Mouse (Mus musculus): ENCODE results near the gene E2f3.

E2f3 gene

DNA sequence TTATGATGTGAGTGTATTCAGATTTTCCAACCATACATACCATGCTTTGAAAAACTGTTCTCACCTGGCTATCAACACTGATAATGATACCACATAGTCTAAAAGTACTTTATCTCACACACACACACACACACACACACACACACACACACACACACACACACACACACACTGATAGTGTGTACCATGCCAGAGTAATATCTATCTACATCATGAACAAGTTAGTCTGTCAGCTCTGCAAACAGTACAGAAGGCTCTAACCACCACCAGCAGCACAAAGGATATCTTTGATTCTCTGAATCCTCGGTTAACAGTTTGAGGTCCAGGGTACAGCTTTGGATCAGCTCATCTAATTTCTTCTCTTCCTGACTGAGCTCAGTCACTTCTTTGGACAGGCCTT, 69.3 kb downstream of the E2f3 start:
- DNase-seq (ENCODE audit: low spot score) = no peak

DNA sequence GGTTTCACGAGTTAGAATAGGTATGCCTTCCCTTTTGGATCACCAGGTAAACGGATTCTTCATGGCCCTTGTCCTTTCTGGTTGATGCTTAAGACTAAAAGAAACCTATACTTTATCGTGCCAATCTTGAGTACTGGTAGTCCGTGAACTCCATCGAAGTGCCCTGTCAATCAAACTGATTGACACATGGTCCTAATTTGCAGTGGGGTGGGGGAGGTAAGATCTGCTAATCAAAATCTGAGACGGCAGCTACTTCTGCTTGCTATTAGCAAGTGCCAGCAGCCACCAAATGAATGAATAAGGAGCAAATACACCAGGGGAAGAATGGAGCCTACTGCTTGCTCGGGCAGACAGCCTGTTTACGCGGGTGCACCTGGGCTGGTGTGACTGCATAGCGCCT, 72.3 kb downstream of the E2f3 start:
- DNase-seq (ENCODE audit: low spot score) = no peak

DNA sequence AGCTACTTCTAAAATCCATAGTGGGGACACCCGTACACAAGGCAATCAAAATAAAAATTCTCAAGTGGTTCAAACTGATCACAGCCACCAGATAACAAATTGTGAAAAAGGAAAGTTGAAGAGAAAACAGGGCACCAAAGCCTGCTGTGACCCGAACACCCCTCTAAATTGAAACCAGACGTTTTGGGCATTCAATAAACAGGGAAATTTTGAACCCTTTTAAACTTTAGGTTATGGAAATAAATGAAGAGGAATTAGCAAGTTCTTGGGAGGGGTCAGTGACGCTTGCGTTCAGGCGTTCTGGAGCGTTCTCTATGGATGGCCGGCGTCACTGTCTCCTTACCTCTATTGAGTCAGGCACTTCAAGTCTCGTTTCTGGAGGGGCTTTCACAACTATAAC, 72.8 kb downstream of the E2f3 start:
- no peak for DNase-seq (ENCODE audit: low spot score)

GRCm38 (mm10) chr13:29912251-29912650, 73.6 kb downstream of the E2f3 start:
- DNase-seq (ENCODE audit: low spot score) = no peak

- DNase-seq (ENCODE audit: low spot score) = no peak
These were observed 74.7 kb downstream of the E2f3 start for GRCm38 (mm10) chr13:29911141-29911540.

DNA sequence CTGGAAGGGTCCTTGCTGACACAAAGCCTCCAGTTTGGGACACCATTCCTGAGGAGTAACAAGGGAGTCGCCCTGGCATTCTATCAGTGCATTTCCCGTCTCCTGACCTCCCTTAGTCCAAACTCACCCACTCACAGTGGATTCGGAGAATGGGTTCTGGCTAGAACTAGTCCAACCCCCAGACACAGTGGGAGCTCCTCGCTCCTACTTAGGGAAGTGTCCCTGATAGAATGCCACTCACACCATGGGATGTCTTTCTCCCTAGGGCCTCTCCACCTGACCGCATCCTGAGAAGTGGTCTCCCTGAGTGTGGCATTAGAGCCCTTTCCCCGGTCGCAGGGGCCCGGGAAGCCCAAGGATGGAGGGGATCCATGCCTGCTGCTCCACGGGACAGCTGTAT, 77.4 kb downstream of the E2f3 start:
- DNase-seq (ENCODE audit: low spot score) = no peak

GRCm38 (mm10) chr13:29907995-29908394, 77.9 kb downstream of the E2f3 start:
- DNase-seq (ENCODE audit: low spot score) = no peak

DNA sequence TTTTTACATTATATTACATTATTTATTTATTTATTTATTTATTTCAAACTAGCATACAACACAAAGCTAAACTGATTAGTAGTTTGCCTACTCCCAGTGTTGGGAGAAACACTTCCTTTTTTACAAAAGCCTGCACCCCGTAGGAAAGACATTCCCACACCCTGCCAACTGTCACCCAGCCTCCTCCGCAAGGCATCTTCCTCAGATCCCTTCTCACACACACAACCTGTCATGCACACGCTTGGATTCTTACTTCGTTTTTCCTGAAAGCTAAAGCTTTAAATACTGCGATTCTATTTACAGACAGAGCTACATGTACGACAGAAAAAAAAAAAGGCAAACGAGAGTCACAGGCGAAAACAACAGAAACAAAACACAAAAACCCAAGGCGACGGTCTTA, 79.1 kb downstream of the E2f3 start:
- DNase-seq (ENCODE audit: low spot score) = no peak

DNA sequence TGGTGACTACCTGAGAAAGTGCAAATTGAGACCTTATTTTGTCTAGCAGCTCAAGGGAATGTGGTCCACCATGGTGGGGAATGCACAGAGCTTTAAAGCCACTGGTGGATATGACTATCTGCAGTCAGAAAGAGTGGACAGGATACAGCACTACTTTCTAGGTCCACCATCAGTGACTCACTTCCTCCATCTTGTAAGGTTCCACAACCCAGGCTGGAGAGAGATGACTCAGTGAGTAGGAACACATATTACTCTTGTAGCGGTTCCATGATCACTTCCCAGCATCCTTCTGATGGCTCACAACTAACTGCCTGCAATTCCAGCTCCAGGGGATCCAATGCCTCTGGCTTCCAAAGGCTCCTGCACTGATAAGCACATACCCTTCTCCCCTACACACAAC, 82.5 kb downstream of the E2f3 start:
- DNase-seq (ENCODE audit: low spot score) = no peak

- no peak for DNase-seq (ENCODE audit: low spot score)
These were observed 83.2 kb downstream of the E2f3 start for GRCm38 (mm10) chr13:29902676-29903075.

DNA sequence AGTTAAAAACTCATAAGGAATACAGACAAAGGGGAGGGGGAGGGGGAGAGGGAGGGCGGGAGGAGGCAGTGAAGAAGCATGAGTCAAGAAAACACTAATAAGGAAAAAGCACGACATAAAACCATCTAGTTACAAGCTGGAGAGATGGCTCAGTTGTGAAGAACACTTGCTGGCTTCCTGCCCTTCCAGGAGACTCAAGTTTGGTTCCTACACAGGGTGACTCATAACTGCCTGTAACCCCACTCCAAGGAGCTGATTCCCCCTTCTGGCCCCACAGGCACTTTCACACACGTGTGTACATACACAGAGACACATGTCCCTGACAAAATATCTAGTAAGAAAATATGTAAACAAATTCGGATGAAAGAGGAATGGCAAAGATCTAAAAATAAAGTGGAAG, 84.2 kb downstream of the E2f3 start:
- DNase-seq (ENCODE audit: low spot score) = no peak

- no peak for DNase-seq (ENCODE audit: low spot score)
These were observed 119.1 kb downstream of the E2f3 start for GRCm38 (mm10) chr13:29866780-29867179.

- no peak for DNase-seq (ENCODE audit: low spot score)
These were observed 121.5 kb downstream of the E2f3 start for GRCm38 (mm10) chr13:29864331-29864730.

DNA sequence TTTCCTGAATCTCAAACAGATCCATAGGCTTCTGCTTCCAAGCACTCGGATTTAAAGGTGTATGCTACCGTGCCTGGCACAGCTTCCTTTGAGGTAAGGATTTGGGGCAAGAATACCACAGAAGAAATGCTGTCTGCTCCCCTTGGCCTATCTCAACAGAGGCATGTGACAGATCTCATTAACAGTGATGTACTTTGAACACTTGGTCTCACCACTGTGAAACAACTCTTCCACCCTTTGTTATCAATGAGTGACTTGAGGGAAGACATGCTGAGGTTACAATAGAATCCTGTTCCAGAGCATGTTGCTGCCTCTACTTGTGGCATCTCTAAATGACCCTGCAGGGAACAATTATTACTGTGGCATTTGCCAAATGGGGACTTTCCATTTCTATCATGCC, 125.8 kb downstream of the E2f3 start:
- DNase-seq (ENCODE audit: low spot score) = no peak

DNA sequence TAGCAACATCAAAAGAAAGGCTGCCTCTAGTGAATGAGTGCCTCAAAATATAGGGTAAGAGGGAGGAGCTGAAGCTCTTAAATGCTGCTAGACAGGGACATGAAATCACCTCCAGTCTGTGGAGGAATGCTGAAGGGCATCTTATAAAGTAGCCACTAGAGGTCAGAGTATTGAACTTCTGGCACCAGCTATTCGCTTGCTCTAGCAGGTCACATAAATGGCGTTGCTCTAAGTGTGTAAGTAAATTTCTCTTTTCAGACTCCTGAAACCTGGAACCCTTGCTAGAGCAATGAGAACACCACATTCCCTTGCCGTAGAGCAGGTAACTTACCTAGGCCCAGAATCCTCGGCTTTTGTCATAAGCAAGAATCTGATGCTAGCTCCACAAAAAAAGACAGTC, 128.4 kb downstream of the E2f3 start:
- DNase-seq (ENCODE audit: low spot score) = no peak

Measured in urinary bladder, postnatal 14 days (tissue).